Mouse (Mus musculus) mouse trophoblast stem cell (cell line): ENCODE data around the gene Lrg1.

Experiments
- in situ Hi-C, 2 experiments: fragments of 300-500 bp; cut with MseI, MboI; formaldehyde crosslinking; loops; 2 replicates in 1 of 2; 3 replicates in 1 of 2; pipeline ENCODE4 v1.15.1; 2025

Lrg1 gene

DNA sequence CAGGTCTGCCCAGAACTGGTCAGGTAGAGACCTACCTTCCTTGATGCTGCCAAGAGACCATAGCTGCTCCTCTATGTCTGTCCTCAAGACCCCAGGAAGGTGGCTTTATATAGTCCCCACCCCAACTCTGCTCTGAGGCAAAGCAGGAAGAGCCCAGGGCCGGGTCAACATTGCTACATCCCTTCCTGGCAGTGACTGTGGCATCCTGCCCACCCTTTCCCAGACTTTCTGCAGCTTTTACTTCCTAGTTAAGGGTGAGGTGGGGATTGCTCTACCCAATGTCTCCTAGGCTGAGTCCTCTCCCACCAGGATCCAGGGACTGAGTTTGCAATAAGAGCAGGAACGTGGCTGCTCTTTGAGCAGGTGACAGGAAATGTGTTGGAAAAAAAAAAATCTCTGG is at the start of gene Lrg1:
Gene Lrg1 (minus strand): TSS at position 176 of the 400 bp plus-strand sequence.
- in situ Hi-C loops, result no loop called here

DNA sequence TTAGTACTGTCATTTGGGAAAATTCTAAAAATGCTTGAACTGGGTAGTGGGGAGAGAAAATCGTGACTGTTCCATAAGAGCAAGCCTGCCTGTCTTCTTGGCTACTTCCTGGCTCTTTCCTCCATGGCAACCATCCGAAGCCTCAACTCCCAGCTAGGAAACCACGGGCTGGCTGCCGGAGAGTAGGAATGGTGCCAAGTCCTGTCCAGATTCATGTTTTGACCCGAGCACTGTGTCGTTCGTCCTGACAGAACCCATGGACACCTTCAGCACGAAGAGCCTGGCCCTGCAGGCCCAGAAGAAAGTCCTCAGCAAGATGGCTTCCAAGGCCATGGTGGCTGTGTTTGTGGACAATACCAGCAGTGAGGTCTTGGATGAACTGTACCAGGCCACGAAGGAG is 49.7 kb upstream of the Lrg1 start:
- in situ Hi-C loops, result no loop called here

DNA sequence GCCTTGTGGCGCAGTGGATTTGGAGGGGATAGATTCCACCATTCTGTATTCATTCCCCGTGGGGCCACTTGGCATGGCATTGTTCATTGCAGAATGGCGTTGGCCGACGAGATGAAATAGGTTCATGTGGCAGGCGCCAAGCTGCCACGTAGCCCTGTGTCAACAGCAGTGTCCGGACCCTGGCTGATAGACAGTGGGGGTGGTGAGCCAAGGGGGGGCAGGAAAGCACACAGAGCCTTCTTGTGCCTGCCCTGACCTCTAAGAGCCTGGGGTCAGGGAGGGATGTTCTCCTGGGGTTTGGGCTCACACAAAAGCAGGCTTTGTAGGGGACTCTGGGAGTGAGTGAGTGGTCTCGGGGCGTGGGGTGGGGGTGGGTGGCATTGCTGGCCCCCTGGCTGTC is 48.8 kb upstream of the Lrg1 start:
- in situ Hi-C loops, result no loop called here

DNA sequence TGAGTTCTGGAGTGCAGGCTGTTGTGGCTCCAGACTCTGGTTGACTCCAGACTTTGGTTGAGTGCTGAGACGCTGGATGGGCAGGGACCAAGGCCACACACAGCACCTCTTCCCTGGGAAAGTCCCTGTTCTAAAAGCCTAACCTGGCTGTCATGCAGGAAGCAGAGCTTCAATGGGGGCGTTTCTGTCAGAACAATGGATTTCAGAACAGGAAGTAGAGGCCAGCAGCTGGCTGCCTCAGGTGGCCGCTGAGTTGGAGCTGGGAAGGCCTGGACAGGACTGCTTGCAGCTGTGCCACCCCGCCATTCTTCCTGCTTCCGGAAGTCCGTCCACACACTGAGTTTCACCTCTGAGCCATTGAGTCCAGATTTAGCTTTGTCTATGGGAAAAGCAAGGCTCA is 48.0 kb upstream of the Lrg1 start:
- in situ Hi-C loops, result no loop called here

GRCm38 (mm10) chr17:56165671-56166070 is 43.9 kb upstream of the Lrg1 start:
- in situ Hi-C loops, result no loop called here

GRCm38 (mm10) chr17:56164510-56164909 is 42.7 kb upstream of the Lrg1 start:
- in situ Hi-C loops, result no loop called here

DNA sequence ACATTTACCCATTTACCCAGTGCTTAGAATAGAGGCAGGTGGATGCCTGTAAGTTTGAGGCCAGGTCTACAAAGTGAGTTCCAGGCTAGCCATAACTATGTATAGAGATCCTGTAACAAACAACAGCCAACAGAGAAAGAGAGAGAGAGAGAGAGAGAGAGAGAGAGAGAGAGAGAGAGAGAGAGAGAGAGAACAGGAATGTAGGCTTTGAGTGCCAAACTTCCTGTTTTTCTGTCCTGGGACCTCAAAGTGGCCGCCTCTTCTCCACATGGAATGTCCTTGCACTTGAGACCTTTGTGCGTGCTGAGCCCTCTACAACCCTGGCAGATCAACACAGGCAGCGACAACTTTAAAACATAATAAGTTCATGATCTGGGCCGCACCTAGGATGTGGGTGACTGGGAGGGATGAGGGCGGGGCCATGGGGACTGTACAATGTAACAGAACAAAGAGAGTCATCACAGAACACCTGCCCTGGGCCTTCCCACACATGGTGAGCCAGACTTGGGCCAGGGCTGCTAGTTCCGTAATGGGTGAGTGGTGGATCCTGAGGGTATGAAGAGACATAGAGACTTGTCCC is 41.8 kb upstream of the Lrg1 start:
- in situ Hi-C loops, result no loop called here

GRCm38 (mm10) chr17:56162231-56162774 is 40.5 kb upstream of the Lrg1 start, which contains the start of gene Tnfaip8l1:
Gene Tnfaip8l1 (plus strand): TSS chr17:56162477.
- in situ Hi-C loops, result no loop called here

GRCm38 (mm10) chr17:56159729-56160128 is 37.9 kb upstream of the Lrg1 start:
- in situ Hi-C loops, result no loop called here

GRCm38 (mm10) chr17:56153643-56154042 is 31.8 kb upstream of the Lrg1 start:
- in situ Hi-C loops, result no loop called here

GRCm38 (mm10) chr17:56149897-56150296 is 28.1 kb upstream of the Lrg1 start:
- in situ Hi-C loops, result no loop called here

DNA sequence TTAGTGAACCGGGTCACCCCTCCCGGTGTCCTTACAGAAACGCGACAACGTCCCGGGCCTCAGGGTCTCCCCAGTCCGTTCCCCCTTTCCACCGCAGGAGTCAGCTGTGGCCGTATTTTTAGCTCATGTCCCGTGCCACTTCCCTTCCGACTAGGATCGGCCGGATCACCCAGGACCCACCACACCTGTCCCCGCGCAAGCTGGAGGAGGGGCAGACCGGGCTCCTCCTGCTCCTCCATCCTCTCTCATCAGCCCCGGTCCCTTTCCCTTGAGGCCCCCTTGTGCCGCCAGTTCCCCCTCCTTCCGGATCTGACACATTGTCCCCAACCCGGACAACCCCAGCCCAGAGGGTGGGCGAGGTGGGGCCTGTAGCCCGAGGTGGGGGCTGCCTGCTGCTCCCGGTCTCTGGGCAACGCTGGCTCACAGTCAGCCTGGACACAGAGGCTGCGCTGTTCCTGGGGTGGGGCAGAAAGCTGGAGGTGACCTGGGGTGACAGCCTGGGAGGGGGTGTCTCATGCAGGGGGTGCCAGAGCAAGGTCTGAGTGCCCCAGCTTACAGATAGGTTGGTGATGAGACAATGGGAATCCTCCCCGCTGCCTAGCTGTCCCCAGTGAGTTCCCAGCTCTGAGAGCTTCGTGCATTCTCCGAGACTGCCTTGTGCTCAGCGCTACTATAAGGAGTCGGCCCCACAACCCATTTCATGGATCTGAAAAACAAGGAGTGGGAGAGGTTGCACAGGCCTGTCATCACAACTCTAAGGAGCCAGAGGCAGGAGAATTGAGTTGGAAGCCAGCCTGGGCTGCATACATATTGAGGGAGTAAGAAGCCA is 27.2 kb upstream of the Lrg1 start:
- in situ Hi-C loops, result no loop called here

- in situ Hi-C loops, result no loop called here
Observed at GRCm38 (mm10) chr17:56148280-56148679, 26.5 kb upstream of the Lrg1 start.

- in situ Hi-C loops, result no loop called here
Observed at GRCm38 (mm10) chr17:56147420-56147819, 25.6 kb upstream of the Lrg1 start.

GRCm38 (mm10) chr17:56146131-56146530 is 24.3 kb upstream of the Lrg1 start:
- in situ Hi-C loops, result no loop called here

GRCm38 (mm10) chr17:56144546-56144945 is 22.7 kb upstream of the Lrg1 start:
- in situ Hi-C loops, result no loop called here

DNA sequence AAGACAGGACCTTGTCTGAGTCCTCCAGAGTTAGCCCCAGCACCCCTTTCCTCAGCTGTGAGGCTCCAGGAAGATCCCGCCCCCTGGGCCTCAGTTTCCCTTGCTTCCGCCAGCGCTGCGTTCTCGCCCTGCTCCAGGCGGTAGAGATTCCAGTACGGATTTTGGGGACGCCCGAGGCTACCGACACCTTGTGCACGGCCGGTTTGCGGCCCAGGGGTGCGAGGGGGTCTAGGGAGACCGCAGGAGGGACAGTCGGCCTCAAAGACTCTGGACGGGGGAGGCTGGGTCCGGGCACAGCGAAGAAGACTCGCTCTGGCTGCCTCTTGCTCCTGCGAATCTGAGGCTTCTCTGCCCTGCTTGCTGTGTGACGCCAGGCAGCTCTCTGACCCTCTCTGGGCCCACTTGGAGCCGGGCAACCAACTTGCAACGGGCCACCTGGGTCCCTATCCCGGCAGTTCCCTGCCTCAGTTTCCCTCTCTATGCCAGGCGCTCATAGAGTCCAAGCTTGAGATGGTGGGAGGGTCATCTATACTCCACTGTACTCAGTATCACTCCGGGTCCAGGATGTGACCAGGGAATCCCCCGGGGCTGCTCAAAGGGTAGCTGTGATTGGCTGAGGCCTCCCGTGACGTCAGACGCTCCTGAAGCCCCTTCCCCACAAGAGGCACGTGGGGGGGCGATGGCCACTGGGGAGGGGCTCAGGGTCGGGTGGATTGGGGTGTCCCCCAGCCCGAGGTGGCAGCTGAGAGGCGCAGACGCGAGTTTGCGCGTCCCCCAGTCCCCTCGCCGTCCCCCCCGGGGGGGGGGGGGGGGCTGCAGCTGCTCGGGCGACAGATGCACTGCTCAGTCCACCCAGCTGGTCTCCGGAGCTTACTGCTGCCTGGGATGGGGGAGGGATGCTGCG is 20.2 kb upstream of the Lrg1 start:
- in situ Hi-C loops, result no loop called here

GRCm38 (mm10) chr17:56139858-56140595 is 18.2 kb upstream of the Lrg1 start, which contains the start of gene Sema6b:
Gene Sema6b (minus strand): TSS chr17:56140343.
- in situ Hi-C loops, result no loop called here

- in situ Hi-C loops, result no loop called here
Observed at GRCm38 (mm10) chr17:56139355-56139754, 17.6 kb upstream of the Lrg1 start.

GRCm38 (mm10) chr17:56137839-56138613 is 16.2 kb upstream of the Lrg1 start:
- in situ Hi-C loops, result no loop called here
